ENCODE assay signal across 18 mouse cellular contexts in genomic region chr9:55614711-55615110, GRCm38 (mm10).
DNase-seq lines count a peak whose midpoint lies in the region; ATAC-seq and TF ChIP-seq lines count a peak whose summit lies in the region.
"Had no signal": no experiment of that assay in that cellular context is flagged by ENCODE, and none has a peak within 500 bp of the region (broad histone marks: within the 10 kb centered on the region; RNA-seq: fewer than 3 reads in every experiment).

No protein-coding gene starts in this region.

- no peak overlapping the region for H3K4me2 ChIP-seq in intestine, postnatal 0 days (replicated peaks; ENCODE audit: low read depth)
- no peak overlapping the region for H3K4me2 ChIP-seq in intestine, embryonic 15.5 days (replicated peaks)
- H3K4me2 ChIP-seq: embryonic facial prominence, embryonic 15.5 days; heart, embryonic 12.5 days; neural tube, embryonic 15.5 days had no signal

- no peaks in the 10 kb centered on the region for H3K9me3 ChIP-seq in intestine, postnatal 0 days (ENCODE audit: control insufficient read depth)
- H3K9me3 ChIP-seq in intestine, embryonic 15.5 days: no peaks in the 10 kb centered on the region
- H3K9me3 ChIP-seq: embryonic facial prominence, embryonic 15.5 days; heart, embryonic 12.5 days; midbrain, embryonic 10.5 days; neural tube, embryonic 15.5 days had no signal

- DNase-seq in adipocyte (ENCODE audit: low spot score): peak; percentile 2
- peak; percentile 69 for DNase-seq in cerebellum, adult 8-10 months
- DNase-seq in cerebellum, postnatal 36 days: peak; percentile 65 to 67
- DNase-seq in kidney, postnatal 10 days: no peak
- DNase-seq in adrenal gland, adult 2 months: no peak
- DNase-seq: adrenal gland, postnatal 14 days; heart, postnatal 10 days; kidney, adult 18-20 months; thymus, postnatal 14 days had no signal

- no peak for ATAC-seq in intestine, postnatal 0 days
- ATAC-seq in intestine, embryonic 15.5 days: no peak
- ATAC-seq: CD4-positive, CD25-positive, alpha-beta regulatory T cell, adult 4 months; forebrain, embryonic 14.5 days; Patski had no signal

- no peaks in the 10 kb centered on the region for H3K36me3 ChIP-seq in intestine, postnatal 0 days (ENCODE audit: control insufficient read depth, insufficient read depth)
- H3K36me3 ChIP-seq in intestine, embryonic 15.5 days: no peaks in the 10 kb centered on the region
- H3K36me3 ChIP-seq: embryonic facial prominence, embryonic 15.5 days; heart, embryonic 12.5 days; midbrain, embryonic 10.5 days; neural tube, embryonic 15.5 days had no signal

- H3K4me1 ChIP-seq in intestine, postnatal 0 days (replicated peaks; ENCODE audit: control insufficient read depth, insufficient read depth, low read length): no peaks in the 10 kb centered on the region
- no peaks in the 10 kb centered on the region for H3K4me1 ChIP-seq in intestine, embryonic 15.5 days (replicated peaks)
- H3K4me1 ChIP-seq: embryonic facial prominence, embryonic 15.5 days; heart, embryonic 12.5 days; midbrain, embryonic 10.5 days; neural tube, embryonic 15.5 days had no signal

- no peaks in the 10 kb centered on the region for H3K27me3 ChIP-seq in intestine, postnatal 0 days (replicated peaks; ENCODE audit: control insufficient read depth, insufficient read depth, low read length)
- no peaks in the 10 kb centered on the region for H3K27me3 ChIP-seq in intestine, embryonic 15.5 days (replicated peaks)
- H3K27me3 ChIP-seq: embryonic facial prominence, embryonic 15.5 days; heart, embryonic 12.5 days; neural tube, embryonic 15.5 days; Patski had no signal

- H3K9ac ChIP-seq in intestine, postnatal 0 days (ENCODE audit: low read depth, low read length): no peak overlapping the region
- no peak overlapping the region for H3K9ac ChIP-seq in intestine, embryonic 15.5 days
- H3K9ac ChIP-seq: embryonic facial prominence, embryonic 15.5 days; heart, embryonic 12.5 days; neural tube, embryonic 15.5 days had no signal

- 79% methylated on average over 3 of the region's 3 CpGs for WGBS in intestine, postnatal 0 days
- WGBS in intestine, embryonic 15.5 days: 75% methylated on average over 3 of the region's 3 CpGs

- TF ChIP-seq CTCF in intestine, postnatal 0 days (IDR thresholded peaks at IDR 0.05; ENCODE audit: low read depth): 0 out of 2 replicates have a peak, but pooled peaks have one; percentile 9

- H3K4me3 ChIP-seq in intestine, postnatal 0 days (ENCODE audit: low read depth, low read length): no peak overlapping the region
- H3K4me3 ChIP-seq in intestine, embryonic 15.5 days (replicated peaks): no peak overlapping the region
- H3K4me3 ChIP-seq: embryonic facial prominence, embryonic 15.5 days; heart, embryonic 12.5 days; midbrain, embryonic 10.5 days; neural tube, embryonic 15.5 days had no signal

- H3K27ac ChIP-seq in intestine, postnatal 0 days (ENCODE audit: low read depth, low read length): no peak overlapping the region
- H3K27ac ChIP-seq in intestine, embryonic 15.5 days: no peak overlapping the region
- H3K27ac ChIP-seq: embryonic facial prominence, embryonic 15.5 days; midbrain, embryonic 10.5 days; neural tube, embryonic 15.5 days had no signal

Comparison
In these comparisons a context has a peak if more than half of its experiments do, and no peak if none do; other contexts are left out.
1. DNase-seq: peak in adipocyte (single experiment), cerebellum, adult 8-10 months (single experiment) and cerebellum, postnatal 36 days (2 of 2); none in kidney, postnatal 10 days (single experiment) and adrenal gland, adult 2 months (single experiment).